Mouse (Mus musculus): ENCODE results near the gene Gm49396. TPM values are rescaled to one million over a fixed set of nuclear protein-coding genes. Genes with fewer than 3 reads are reported as not detected.

Gene Gm49396
- polyA plus RNA-seq (2012; ENCODE audit: insufficient read depth, low replicate concordance): 0.70 TPM in 1 of 2 replicates, not detected in the other

DNA sequence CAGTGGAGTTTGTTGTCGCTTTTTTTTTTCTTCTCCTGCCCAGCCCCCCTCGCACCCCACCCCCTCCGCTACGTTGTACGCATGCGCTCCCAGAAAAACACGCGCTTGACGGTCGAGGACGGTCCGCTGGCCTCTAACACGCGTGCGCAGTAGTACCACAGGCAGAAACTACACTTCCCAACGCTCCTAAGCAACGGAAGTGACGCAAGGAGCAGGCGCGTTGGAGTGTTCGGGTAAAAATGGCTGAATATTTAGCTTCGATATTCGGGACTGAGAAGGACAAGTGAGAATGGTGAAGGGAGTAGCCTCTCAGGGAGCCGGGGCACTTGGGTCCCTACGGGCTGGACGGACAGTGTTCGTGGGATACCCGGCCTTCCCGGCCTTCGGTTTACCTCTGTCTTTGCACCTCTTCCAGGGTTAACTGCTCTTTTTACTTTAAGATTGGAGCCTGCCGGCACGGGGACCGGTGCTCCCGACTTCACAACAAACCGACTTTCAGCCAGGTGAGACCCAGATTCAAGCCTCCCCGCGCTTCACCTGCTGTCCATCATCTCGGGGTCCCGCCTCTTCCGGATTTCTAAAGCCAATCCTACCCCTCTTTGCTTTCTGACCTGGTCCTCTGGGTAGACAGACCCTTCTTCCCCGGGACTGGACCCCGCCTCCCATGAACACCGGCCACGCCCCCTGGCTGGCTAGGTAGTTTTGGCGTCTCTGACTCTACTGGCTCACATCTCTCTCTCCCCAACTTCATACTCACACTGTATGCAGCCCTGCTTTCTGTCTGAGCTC lies at the start of gene Gm49396, which contains the start of the genes U2af1l4 and Psenen:
Gene Gm49396, plus strand, starts transcription at position 228 of the 789 bp plus-strand sequence.
Gene U2af1l4, plus strand, starts transcription at position 185 of the 789 bp plus-strand sequence.
Gene Psenen, minus strand, starts transcription at position 511 of the 789 bp plus-strand sequence.
- Histone ChIP-seq H3K9me3 (no peaks in the 10 kb centered on the region), H3K4me3 (replicated peaks) (peak within 1 kb of the TSS; percentile 99), H3K27me3 (replicated peaks) (no peaks in the 10 kb centered on the region), H3K36me3 (replicated peaks; ENCODE audit: low read length) (peaks cover 56% of the 10 kb centered on the region), H3K4me1 (peaks cover 64% of the 10 kb centered on the region)
- no peak for TF ChIP-seq GATA1 (IDR thresholded peaks at IDR 0.05; ENCODE audit: borderline replicate concordance, low read length)
- TF ChIP-seq FLI1 (IDR thresholded peaks at IDR 0.05; ENCODE audit: low read length): no peak

DNA sequence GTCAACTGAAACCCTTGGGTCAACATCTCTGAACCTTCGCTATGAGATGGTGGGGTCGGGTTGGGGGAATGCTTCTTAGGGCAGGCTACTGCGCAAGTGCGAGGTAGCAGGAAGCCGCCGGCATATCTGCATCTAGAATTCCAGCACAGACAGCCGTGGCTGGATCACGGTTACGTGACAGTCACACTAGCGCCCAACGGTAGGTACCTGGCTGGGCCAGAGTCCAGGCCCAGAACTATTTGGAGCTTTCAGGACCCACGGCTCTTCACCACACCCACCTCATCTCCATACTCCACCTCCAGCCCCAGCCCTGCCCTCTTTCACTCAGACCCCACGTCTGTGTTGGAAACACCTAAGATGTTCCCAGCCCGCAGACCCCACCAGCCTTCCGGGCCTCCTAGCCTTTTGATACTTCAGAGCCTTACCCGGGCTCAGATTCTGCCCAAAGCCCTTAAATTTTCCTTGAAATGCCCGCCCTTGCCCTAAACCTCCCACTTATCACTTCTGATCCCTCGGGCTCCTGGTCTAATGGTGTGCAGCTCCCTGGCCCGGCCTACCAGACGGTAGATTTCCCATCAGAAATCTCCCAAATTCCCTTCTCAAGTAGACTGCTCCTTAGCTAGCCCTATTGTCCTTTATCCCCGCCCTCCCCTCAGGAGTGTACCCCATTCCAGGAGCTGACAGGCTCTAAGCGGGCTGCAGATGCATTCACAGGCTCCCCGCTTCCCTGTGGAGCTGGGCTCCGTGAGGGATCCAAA lies 48.0 kb upstream of the Gm49396 start:
- TF ChIP-seq FLI1 (IDR thresholded peaks at IDR 0.05; ENCODE audit: low read length) (no peak), GATA1 (IDR thresholded peaks at IDR 0.05; ENCODE audit: borderline replicate concordance, low read length) (no peak)
- Histone ChIP-seq H3K36me3 (replicated peaks; ENCODE audit: low read length) (no peaks in the 10 kb centered on the region), H3K27me3 (replicated peaks) (peaks cover 60% of the 10 kb centered on the region), H3K4me3 (replicated peaks) (no peak overlapping the region), H3K4me1 (no peaks in the 10 kb centered on the region), H3K9me3 (no peaks in the 10 kb centered on the region)

DNA sequence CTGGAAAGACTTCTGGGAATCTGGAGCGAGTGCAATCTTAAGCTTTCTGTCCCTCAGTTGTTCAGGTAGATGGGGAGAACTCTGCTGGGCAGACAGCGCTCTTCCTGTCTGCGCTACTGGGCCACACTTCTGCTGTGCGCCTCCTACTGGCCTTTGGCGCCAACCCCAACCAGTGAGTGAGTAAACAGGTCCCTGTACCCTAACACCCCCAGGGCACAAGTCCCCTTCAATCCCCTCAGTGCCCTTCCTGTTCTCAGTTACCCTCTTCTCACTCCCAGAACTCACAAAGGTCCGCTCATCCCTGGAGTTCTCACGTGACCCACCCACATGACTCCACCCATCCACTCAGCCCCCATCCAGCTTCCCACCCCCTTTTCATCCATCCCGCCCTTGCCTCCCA lies 44.8 kb upstream of the Gm49396 start:
- no peaks in the 10 kb centered on the region for H3K9me3 ChIP-seq
- H3K4me3 ChIP-seq (replicated peaks): no peak overlapping the region
- H3K27me3 ChIP-seq (replicated peaks): peaks cover 52% of the 10 kb centered on the region
- H3K36me3 ChIP-seq (replicated peaks; ENCODE audit: low read length): peaks cover 8% of the 10 kb centered on the region
- H3K4me1 ChIP-seq: no peaks in the 10 kb centered on the region
- TF ChIP-seq GATA1 (IDR thresholded peaks at IDR 0.05; ENCODE audit: borderline replicate concordance, low read length) (no peak), FLI1 (IDR thresholded peaks at IDR 0.05; ENCODE audit: low read length) (no peak)

DNA sequence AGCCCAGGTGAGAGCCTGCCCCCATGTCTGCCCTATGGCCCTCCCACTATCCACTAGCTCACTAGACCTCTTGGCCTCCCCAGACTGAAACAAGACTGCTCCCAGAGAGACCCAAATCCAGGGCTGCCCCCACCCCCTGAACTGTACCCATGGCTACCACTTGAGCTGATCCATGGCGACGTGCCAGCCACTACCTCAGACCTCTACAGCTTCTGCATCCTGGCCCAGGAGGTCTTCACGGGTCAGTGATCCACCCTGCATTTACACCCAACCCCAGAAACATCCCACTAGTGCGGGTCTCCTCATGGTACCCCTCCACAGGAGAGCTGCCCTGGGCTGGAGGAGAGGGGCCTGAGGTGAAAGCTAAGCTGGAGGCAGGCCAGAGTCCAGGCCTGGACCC lies 42.7 kb upstream of the Gm49396 start:
- peaks cover 42% of the 10 kb centered on the region for H3K27me3 ChIP-seq (replicated peaks)
- no peaks in the 10 kb centered on the region for H3K9me3 ChIP-seq
- peaks cover 29% of the 10 kb centered on the region for H3K36me3 ChIP-seq (replicated peaks; ENCODE audit: low read length)
- H3K4me3 ChIP-seq (replicated peaks): no peak overlapping the region
- H3K4me1 ChIP-seq: no peaks in the 10 kb centered on the region
- no peak for TF ChIP-seq FLI1 (IDR thresholded peaks at IDR 0.05; ENCODE audit: low read length)
- no peak for TF ChIP-seq GATA1 (IDR thresholded peaks at IDR 0.05; ENCODE audit: borderline replicate concordance, low read length)

DNA sequence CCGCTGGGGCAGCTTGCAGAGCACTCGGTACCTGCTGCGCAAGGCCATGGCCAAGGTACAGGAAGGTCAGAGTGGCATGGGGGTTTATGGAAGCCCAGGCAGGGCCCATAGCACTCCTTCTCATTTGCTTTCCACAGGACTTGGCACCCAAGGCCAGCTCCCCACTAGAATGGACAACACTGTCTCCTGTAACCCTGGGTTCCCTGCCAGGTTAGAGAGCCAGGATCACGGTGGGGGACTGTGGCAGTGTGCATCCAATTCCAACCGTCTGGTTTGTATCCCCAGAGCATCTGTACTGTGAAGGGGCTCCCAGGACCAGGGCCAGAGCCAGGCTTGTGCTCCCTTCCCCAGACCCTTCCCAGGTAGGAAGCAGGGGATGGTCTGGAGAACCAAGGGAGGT lies 42.3 kb upstream of the Gm49396 start:
- peaks cover 34% of the 10 kb centered on the region for H3K36me3 ChIP-seq (replicated peaks; ENCODE audit: low read length)
- H3K4me3 ChIP-seq (replicated peaks): no peak overlapping the region
- TF ChIP-seq FLI1 (IDR thresholded peaks at IDR 0.05; ENCODE audit: low read length): no peak
- no peak for TF ChIP-seq GATA1 (IDR thresholded peaks at IDR 0.05; ENCODE audit: borderline replicate concordance, low read length)
- no peaks in the 10 kb centered on the region for H3K4me1 ChIP-seq
- H3K27me3 ChIP-seq (replicated peaks): peaks cover 38% of the 10 kb centered on the region
- H3K9me3 ChIP-seq: no peaks in the 10 kb centered on the region

DNA sequence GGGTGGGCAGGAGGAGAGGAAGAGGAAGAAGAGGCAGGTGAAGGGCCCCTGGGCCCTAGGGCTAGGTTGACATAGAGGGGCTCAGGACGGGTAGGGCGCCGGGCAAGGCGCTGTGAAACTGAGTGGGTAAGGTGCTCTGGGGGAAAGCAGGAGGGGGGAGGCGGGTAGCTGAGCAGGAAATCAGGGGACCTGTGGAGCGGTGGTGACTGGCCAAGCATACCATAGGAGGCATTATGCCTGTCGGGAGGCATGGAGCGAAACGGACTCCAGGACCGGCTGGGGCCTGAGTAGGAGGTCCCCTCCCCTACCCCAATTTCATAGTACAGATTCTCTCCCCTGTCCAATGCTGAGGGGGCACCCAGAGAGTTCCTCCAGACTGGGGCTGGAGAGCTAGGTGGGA lies 40.3 kb upstream of the Gm49396 start:
- peaks cover 54% of the 10 kb centered on the region for H3K36me3 ChIP-seq (replicated peaks; ENCODE audit: low read length)
- no peak overlapping the region for H3K4me3 ChIP-seq (replicated peaks)

DNA sequence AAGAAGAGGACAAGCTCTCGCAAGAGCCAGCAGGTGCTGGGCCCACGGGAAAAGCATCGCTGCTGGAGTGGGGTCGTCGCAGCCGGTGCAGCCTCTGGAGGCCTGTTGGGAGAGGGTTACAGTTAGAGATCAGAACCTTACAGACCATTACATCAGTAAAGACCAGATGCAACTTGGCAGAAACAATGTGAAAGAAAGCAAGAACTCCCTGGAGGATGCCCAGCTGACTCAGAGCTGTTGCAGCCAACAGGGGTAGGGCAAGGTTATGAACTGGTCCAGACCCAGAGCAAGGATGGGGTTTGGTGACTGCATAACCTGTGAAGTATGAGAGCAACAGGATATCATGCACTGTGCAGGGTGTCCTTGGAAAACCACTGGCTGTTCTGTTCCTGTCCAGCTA lies 38.7 kb upstream of the Gm49396 start:
- no peaks in the 10 kb centered on the region for H3K4me1 ChIP-seq
- no peak overlapping the region for H3K4me3 ChIP-seq (replicated peaks)
- peaks cover 18% of the 10 kb centered on the region for H3K27me3 ChIP-seq (replicated peaks)
- no peak for TF ChIP-seq GATA1 (IDR thresholded peaks at IDR 0.05; ENCODE audit: borderline replicate concordance, low read length)
- TF ChIP-seq FLI1 (IDR thresholded peaks at IDR 0.05; ENCODE audit: low read length): no peak
- peaks cover 70% of the 10 kb centered on the region for H3K36me3 ChIP-seq (replicated peaks; ENCODE audit: low read length)
- H3K9me3 ChIP-seq: no peaks in the 10 kb centered on the region

More for the DNA sequence above, 40.3 kb upstream of the Gm49396 start:
- Histone ChIP-seq H3K9me3 (no peaks in the 10 kb centered on the region), H3K27me3 (replicated peaks) (peaks cover 33% of the 10 kb centered on the region), H3K4me1 (no peaks in the 10 kb centered on the region)
- no peak for TF ChIP-seq FLI1 (IDR thresholded peaks at IDR 0.05; ENCODE audit: low read length)
- no peak for TF ChIP-seq GATA1 (IDR thresholded peaks at IDR 0.05; ENCODE audit: borderline replicate concordance, low read length)

DNA sequence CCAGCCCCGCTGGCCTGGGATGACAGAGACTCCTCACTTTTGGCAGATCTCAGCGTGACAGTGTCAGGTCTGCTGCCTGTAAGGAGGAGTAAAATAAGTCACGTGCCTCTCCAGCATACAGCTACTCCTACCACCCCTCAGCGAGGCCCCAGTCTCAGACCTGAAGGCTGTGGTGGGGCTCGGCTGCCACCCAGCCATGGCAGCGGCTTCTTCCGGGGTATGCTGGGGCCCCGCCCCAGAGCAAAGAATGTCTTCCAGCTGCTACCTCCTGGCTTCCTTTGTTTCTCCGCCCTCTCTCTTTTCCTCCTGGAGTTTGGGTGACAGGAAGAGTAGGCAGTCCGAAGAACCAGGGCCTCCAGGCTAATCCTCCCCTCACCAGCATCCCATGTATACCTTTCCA lies 37.2 kb upstream of the Gm49396 start:
- Histone ChIP-seq H3K36me3 (replicated peaks; ENCODE audit: low read length) (peaks cover 84% of the 10 kb centered on the region), H3K4me1 (no peaks in the 10 kb centered on the region)
- no peak for TF ChIP-seq FLI1 (IDR thresholded peaks at IDR 0.05; ENCODE audit: low read length)
- TF ChIP-seq GATA1 (IDR thresholded peaks at IDR 0.05; ENCODE audit: borderline replicate concordance, low read length): no peak

DNA sequence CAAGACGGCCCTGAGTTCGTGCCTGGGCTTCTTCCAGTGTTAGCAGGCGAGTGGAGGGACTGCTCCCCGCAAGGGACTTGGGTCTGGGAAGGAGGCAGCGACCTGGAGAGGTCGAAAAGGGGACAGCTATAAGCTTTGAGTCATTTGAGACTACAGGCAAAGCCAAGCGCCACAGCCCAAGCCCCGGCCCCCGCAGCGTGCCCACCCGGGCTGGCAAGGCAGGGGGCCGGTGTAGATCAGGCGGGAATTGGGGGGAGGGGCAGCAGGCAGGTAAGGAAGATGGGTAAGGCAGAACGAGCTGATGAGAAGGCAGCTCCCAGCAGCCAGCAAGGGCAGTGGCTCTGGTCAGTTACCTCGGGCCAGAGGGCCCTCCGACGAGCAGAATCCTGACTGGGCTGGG lies 36.7 kb upstream of the Gm49396 start:
- peaks cover under 1% of the 10 kb centered on the region for H3K27me3 ChIP-seq (replicated peaks)
- no peaks in the 10 kb centered on the region for H3K4me1 ChIP-seq
- peaks cover 89% of the 10 kb centered on the region for H3K36me3 ChIP-seq (replicated peaks; ENCODE audit: low read length)
- TF ChIP-seq FLI1 (IDR thresholded peaks at IDR 0.05; ENCODE audit: low read length) (no peak), GATA1 (IDR thresholded peaks at IDR 0.05; ENCODE audit: borderline replicate concordance, low read length) (no peak)
- no peak overlapping the region for H3K4me3 ChIP-seq (replicated peaks)
- H3K9me3 ChIP-seq: no peaks in the 10 kb centered on the region

More for the DNA sequence above, 37.2 kb upstream of the Gm49396 start:
- Histone ChIP-seq H3K9me3 (no peaks in the 10 kb centered on the region), H3K4me3 (replicated peaks) (no peak overlapping the region), H3K27me3 (replicated peaks) (peaks cover 5% of the 10 kb centered on the region)

DNA sequence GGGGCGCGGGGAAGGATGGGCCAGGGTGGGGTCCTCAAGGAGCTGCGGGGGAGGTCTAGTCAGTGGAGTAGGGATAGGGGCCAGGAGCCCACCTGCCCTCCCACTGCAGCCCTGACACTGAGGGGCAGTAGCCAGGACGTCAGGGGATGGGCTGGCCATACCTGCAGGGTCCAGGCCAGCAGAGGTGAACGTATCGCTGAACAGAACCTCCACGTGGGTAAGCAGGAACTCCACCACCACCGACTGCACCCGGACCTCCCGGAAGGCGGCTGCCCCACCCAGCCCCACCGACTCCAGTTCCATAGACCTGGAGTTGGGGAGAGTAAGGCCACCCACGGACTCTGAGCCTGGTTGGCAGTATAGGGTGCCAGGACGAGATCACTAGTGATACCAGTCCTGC lies 36.2 kb upstream of the Gm49396 start:
- H3K4me1 ChIP-seq: no peaks in the 10 kb centered on the region
- peaks cover 95% of the 10 kb centered on the region for H3K36me3 ChIP-seq (replicated peaks; ENCODE audit: low read length)
- no peaks in the 10 kb centered on the region for H3K9me3 ChIP-seq
- no peaks in the 10 kb centered on the region for H3K27me3 ChIP-seq (replicated peaks)
- H3K4me3 ChIP-seq (replicated peaks): no peak overlapping the region
- TF ChIP-seq GATA1 (IDR thresholded peaks at IDR 0.05; ENCODE audit: borderline replicate concordance, low read length): no peak
- no peak for TF ChIP-seq FLI1 (IDR thresholded peaks at IDR 0.05; ENCODE audit: low read length)
